Mouse (Mus musculus) adrenal gland, postnatal 36 days (tissue): ENCODE results near the gene Olfr1188. TPM values are rescaled to one million over a fixed set of nuclear protein-coding genes. Genes with fewer than 3 reads are reported as not detected.
"Not testable (repeated sequence)": the region's sequence is repeated elsewhere in the genome, so short reads cannot be mapped to it uniquely, and the experiment has no call there.

Experiments
- DNase-seq, 2 experiments: peaks; one replicate each; pipeline ENCODE4 v3.0.0; 2021; ENCODE audit warnings: mixed read lengths in 1 of 2
- long read RNA-seq, 2 experiments: library from polyadenylated mRNA; stranded (forward); transcript quantifications; one replicate each; pipeline ENCODE4 v2.0.0; 2021; ENCODE audit warnings: borderline sequencing depth in 2 of 2
- total RNA-seq, 2 experiments: library from RNA; stranded (reverse); gene quantifications; 2 replicates each; pipeline ENCODE4 v1.2.3; 2021

The Olfr1188 gene
- not detected for total RNA-seq
- long read RNA-seq, experiment 1 = 0 reads
- long read RNA-seq, experiment 2 = 0 reads

DNA sequence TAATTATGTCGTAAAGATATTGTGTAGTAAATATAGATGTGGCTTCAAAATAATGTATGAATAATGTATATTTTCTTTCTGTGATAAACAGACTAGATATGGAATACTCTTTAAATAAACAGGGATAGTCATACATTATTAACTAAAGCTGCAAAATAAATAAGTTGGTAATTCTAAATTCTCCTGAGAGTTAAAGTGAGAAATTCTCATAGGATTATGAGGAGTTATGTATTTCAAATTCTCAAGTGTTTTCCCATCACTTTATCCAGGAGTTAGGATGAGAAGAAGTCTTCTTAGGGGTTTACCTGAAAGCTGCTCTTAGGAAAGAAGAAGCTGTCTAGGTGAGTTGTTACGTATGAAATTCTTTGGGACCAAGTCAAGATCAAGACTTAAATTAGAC lies at the start of gene Olfr1188:
TSS of gene Olfr1188 (plus strand) at position 301 of the 400 bp plus-strand sequence.
- DNase-seq = no peak

DNA sequence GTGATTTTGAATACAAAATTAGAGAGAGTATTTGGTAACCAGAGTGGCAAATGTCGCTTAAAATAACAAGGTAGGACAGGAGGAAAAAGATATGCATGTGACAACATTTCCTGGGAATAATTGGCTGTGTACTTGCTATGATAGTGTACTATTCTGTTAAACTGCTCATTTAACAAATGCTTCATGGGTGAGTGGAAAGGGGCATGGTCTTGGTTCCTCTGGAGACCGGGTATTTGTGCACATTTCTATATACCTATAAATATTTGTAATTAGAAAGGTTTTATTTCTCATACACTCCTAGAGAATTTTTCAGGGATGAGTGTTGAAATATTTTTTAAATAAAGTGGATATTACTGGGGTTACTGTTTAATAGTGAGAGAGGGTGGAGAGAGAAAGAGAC lies 38.5 kb upstream of the Olfr1188 start, which contains the start of gene Olfr1186:
TSS of gene Olfr1186 (plus strand) at position 301 of the 400 bp plus-strand sequence.
- no peak for DNase-seq

GRCm38 (mm10) chr2:88525720-88526119 lies 31.0 kb upstream of the Olfr1188 start:
- DNase-seq = no peak

- DNase-seq = not testable (repeated sequence)
Measured at GRCm38 (mm10) chr2:88572696-88573095, 16.0 kb downstream of the Olfr1188 start.

- DNase-seq = no peak
Measured at GRCm38 (mm10) chr2:88586154-88586553, 29.4 kb downstream of the Olfr1188 start, which contains the start of gene Olfr1189. Olfr1189 (plus strand) TSS chr2:88586454.

Other genes starting within 250 kb of the Olfr1188 start
- not detected for gene Olfr1174-ps, start 241.8 kb upstream of the Olfr1188 start, total RNA-seq
- gene Olfr1175-ps, start 229.7 kb upstream of the Olfr1188 start, total RNA-seq = not detected
- not detected for gene Olfr1176, start 220.2 kb upstream of the Olfr1188 start, total RNA-seq
- gene Olfr1177-ps, start 210.4 kb upstream of the Olfr1188 start, total RNA-seq = not detected
- not detected for gene Olfr1178, start 169.9 kb upstream of the Olfr1188 start, total RNA-seq
- not detected for gene Olfr1179, start 150.5 kb upstream of the Olfr1188 start, total RNA-seq
- not detected for gene Olfr1180, start 137.8 kb upstream of the Olfr1188 start, total RNA-seq
- not detected for gene Olfr1181, start 130.8 kb upstream of the Olfr1188 start, total RNA-seq
- not detected for gene Gm13757, start 107.8 kb upstream of the Olfr1188 start, total RNA-seq
- gene Olfr1183, start 102.1 kb upstream of the Olfr1188 start, total RNA-seq = not detected
- gene Olfr1184, start 73.3 kb upstream of the Olfr1188 start, total RNA-seq = not detected
- not detected for gene Olfr1185-ps1, start 63.6 kb upstream of the Olfr1188 start, total RNA-seq
- not detected for gene Olfr1186, start 38.4 kb upstream of the Olfr1188 start, total RNA-seq
- not detected for gene Olfr1189, start 29.5 kb downstream of the Olfr1188 start, total RNA-seq
- under 1 TPM in 1 of 2 experiments, not detected in 1; 0.03 TPM for gene Olfr1191-ps1, start 83.6 kb downstream of the Olfr1188 start, total RNA-seq
- gene Olfr1192-ps1, start 91.6 kb downstream of the Olfr1188 start, total RNA-seq = not detected
- gene Olfr1193, start 118.7 kb downstream of the Olfr1188 start, total RNA-seq = not detected
- not detected for gene Olfr1195, start 132.3 kb downstream of the Olfr1188 start, total RNA-seq
- gene Olfr1196, start 147.7 kb downstream of the Olfr1188 start, total RNA-seq = not detected
- not detected for gene Olfr1197, start 175.4 kb downstream of the Olfr1188 start, total RNA-seq
- not detected for gene Olfr1198, start 194.4 kb downstream of the Olfr1188 start, total RNA-seq
- gene Olfr1199, start 203.5 kb downstream of the Olfr1188 start, total RNA-seq = not detected
- gene Olfr1200, start 213.6 kb downstream of the Olfr1188 start, total RNA-seq = not detected
- not detected for gene Olfr1201, start 236.1 kb downstream of the Olfr1188 start, total RNA-seq